In genomic region chr6:58951128-58951992, GRCm38 (mm10) we compare ENCODE assay signal across 10 mouse cellular contexts. TPM values are rescaled to one million over a fixed set of nuclear protein-coding genes. Genes with fewer than 3 reads are reported as not detected.
DNase-seq lines count a peak whose midpoint lies in the region; ATAC-seq and TF ChIP-seq lines count a peak whose summit lies in the region.
"Had no signal": no experiment of that assay in that cellular context is flagged by ENCODE, and none has a peak within 500 bp of the region (broad histone marks: within the 10 kb centered on the region; RNA-seq: fewer than 3 reads in every experiment).

No protein-coding gene starts in this region.

- no peaks in the 10 kb centered on the region for H3K4me1 ChIP-seq in liver, postnatal 0 days (ENCODE audit: insufficient read depth)
- H3K4me1 ChIP-seq in liver, embryonic 12.5 days, result no peaks in the 10 kb centered on the region
- no peaks in the 10 kb centered on the region for H3K4me1 ChIP-seq in intestine, embryonic 15.5 days (replicated peaks)
- no peaks in the 10 kb centered on the region for H3K4me1 ChIP-seq in stomach, embryonic 16.5 days (ENCODE audit: control insufficient read depth, insufficient read depth, low read length)
- H3K4me1 ChIP-seq: megakaryocyte, embryonic 14.5 days had no signal

- no peak for TF ChIP-seq CTCF in liver, postnatal 0 days (IDR thresholded peaks at IDR 0.05; ENCODE audit: low read depth)

- no peak overlapping the region for H3K4me2 ChIP-seq in liver, postnatal 0 days (ENCODE audit: low read depth, low read length)
- no peak overlapping the region for H3K4me2 ChIP-seq in liver, embryonic 12.5 days
- no peak overlapping the region for H3K4me2 ChIP-seq in intestine, embryonic 15.5 days (replicated peaks)
- H3K4me2 ChIP-seq in stomach, embryonic 16.5 days (ENCODE audit: low read depth, low read length), result no peak overlapping the region

- WGBS in liver, postnatal 0 days (ENCODE audit: insufficient replicate concordance), result 26% methylated on average over 2 of the region's 2 CpGs
- 31% methylated on average over 2 of the region's 2 CpGs for WGBS in liver, embryonic 12.5 days (ENCODE audit: insufficient replicate concordance)
- WGBS in intestine, embryonic 15.5 days, result 34% methylated on average over 2 of the region's 2 CpGs
- 49% methylated on average over 2 of the region's 2 CpGs for WGBS in stomach, embryonic 16.5 days

- TF ChIP-seq EP300 in liver, postnatal 0 days (IDR thresholded peaks at IDR 0.05; ENCODE audit: low read depth), result no peak

- 0 out of 2 replicates have a peak, but pooled peaks cover 4% of the 10 kb centered on the region for H3K9me3 ChIP-seq in liver, postnatal 0 days (ENCODE audit: low read length)
- H3K9me3 ChIP-seq in liver, embryonic 12.5 days (replicated peaks), result no peaks in the 10 kb centered on the region
- no peaks in the 10 kb centered on the region for H3K9me3 ChIP-seq in intestine, embryonic 15.5 days
- H3K9me3 ChIP-seq in stomach, embryonic 16.5 days (replicated peaks; ENCODE audit: control insufficient read depth, low read length), result no peaks in the 10 kb centered on the region

- DNase-seq in liver, postnatal 0 days, result peak; percentile 17
- DNase-seq in kidney, postnatal 10 days, result peak; percentile 37
- DNase-seq in urinary bladder, postnatal 4 days (ENCODE audit: low spot score in 2 of 2), result no peak
- no peak for DNase-seq in adrenal gland, postnatal 14 days
- DNase-seq in cerebellum, adult 8-10 months, result no peak
- DNase-seq: thymus, postnatal 36 days had no signal

- no peak overlapping the region for H3K4me3 ChIP-seq in liver, postnatal 0 days (ENCODE audit: low read depth, low read length)
- no peak overlapping the region for H3K4me3 ChIP-seq in liver, embryonic 12.5 days
- H3K4me3 ChIP-seq in intestine, embryonic 15.5 days (replicated peaks), result no peak overlapping the region
- H3K4me3 ChIP-seq in stomach, embryonic 16.5 days (replicated peaks; ENCODE audit: low read length), result no peak overlapping the region
- H3K4me3 ChIP-seq: megakaryocyte, embryonic 14.5 days had no signal

- ATAC-seq in liver, postnatal 0 days, result peak; percentile 76
- ATAC-seq in liver, embryonic 12.5 days, result no peak
- ATAC-seq in intestine, embryonic 15.5 days, result peak; percentile 77
- ATAC-seq in stomach, embryonic 16.5 days (ENCODE audit: insufficient read depth, low FRiP score), result peak; percentile 58

- no peaks in the 10 kb centered on the region for H3K27me3 ChIP-seq in liver, postnatal 0 days (ENCODE audit: insufficient read depth, low read length)
- H3K27me3 ChIP-seq in liver, embryonic 12.5 days (replicated peaks), result no peaks in the 10 kb centered on the region
- H3K27me3 ChIP-seq in intestine, embryonic 15.5 days (replicated peaks), result no peaks in the 10 kb centered on the region
- H3K27me3 ChIP-seq in stomach, embryonic 16.5 days (ENCODE audit: control insufficient read depth, insufficient read depth, low read length), result no peaks in the 10 kb centered on the region
- H3K27me3 ChIP-seq: megakaryocyte, embryonic 14.5 days had no signal

- H3K36me3 ChIP-seq in liver, postnatal 0 days (replicated peaks; ENCODE audit: insufficient read depth, low read length), result peaks cover 6% of the 10 kb centered on the region
- no peaks in the 10 kb centered on the region for H3K36me3 ChIP-seq in liver, embryonic 12.5 days
- peaks cover 5% of the 10 kb centered on the region; the same call in 1 of the 2 replicates for H3K36me3 ChIP-seq in intestine, embryonic 15.5 days
- peaks cover 3% of the 10 kb centered on the region for H3K36me3 ChIP-seq in stomach, embryonic 16.5 days (ENCODE audit: control insufficient read depth, insufficient read depth, low read length)

- H3K9ac ChIP-seq in liver, postnatal 0 days (replicated peaks), result no peak overlapping the region
- no peak overlapping the region for H3K9ac ChIP-seq in liver, embryonic 12.5 days
- H3K9ac ChIP-seq in intestine, embryonic 15.5 days, result no peak overlapping the region
- no peak overlapping the region for H3K9ac ChIP-seq in stomach, embryonic 16.5 days (ENCODE audit: low read length)

- H3K27ac ChIP-seq in liver, postnatal 0 days (ENCODE audit: low read depth), result peak overlapping the region; percentile 61
- no peak overlapping the region for H3K27ac ChIP-seq in liver, embryonic 12.5 days
- H3K27ac ChIP-seq in intestine, embryonic 15.5 days, result no peak overlapping the region
- peak overlapping the region; percentile 12; the same call in 1 of the 2 replicates for H3K27ac ChIP-seq in stomach, embryonic 16.5 days (ENCODE audit: low read length)

RNA-seq across cellular contexts. Expression of gene Nap1l5, which starts 44.5 kb away (rescaled TPM):
- polyA plus RNA-seq in liver, postnatal 0 days (2015; fragmentation: Nextera tagmentation; extraction: Ambion mirVana), result 0.19 and 0.22 TPM in 2 replicates
- 0.31 and 0.38 TPM in 2 replicates for polyA plus RNA-seq in liver, embryonic 12.5 days (2016; fragmentation: Nextera tagmentation; extraction: Ambion mirVana)
- 10.3 and 14.5 TPM in 2 replicates for polyA plus RNA-seq in intestine, embryonic 15.5 days (2015; fragmentation: Nextera tagmentation; extraction: Ambion mirVana)
- 7.5 and 7.9 TPM in 2 replicates for polyA plus RNA-seq in stomach, embryonic 16.5 days (2015; fragmentation: Nextera tagmentation; extraction: Ambion mirVana)
- 37.0 and 40.5 TPM in 2 replicates for total RNA-seq in adrenal gland, postnatal 14 days (2021)

Comparison
In these comparisons a context has a peak if more than half of its experiments do, and no peak if none do; other contexts are left out.
1. H3K27ac ChIP-seq: peak in liver, postnatal 0 days (single experiment) and stomach, embryonic 16.5 days (single experiment); none in liver, embryonic 12.5 days (single experiment) and intestine, embryonic 15.5 days (single experiment).
2. DNase-seq: peak in liver, postnatal 0 days (single experiment) and kidney, postnatal 10 days (single experiment); none in urinary bladder, postnatal 4 days (0 of 2), adrenal gland, postnatal 14 days (single experiment) and cerebellum, adult 8-10 months (single experiment).